Mouse (Mus musculus): ENCODE results near the gene Slc29a4.

Slc29a4 gene

GRCm38 (mm10) chr5:142696258-142696657 lies 3.9 kb downstream of the Slc29a4 start:
- DNase-seq (ENCODE audit: low read depth, low spot score): no peak

GRCm38 (mm10) chr5:142696865-142697264 lies 4.6 kb downstream of the Slc29a4 start:
- no peak for DNase-seq (ENCODE audit: low read depth, low spot score)

- DNase-seq (ENCODE audit: low read depth, low spot score): peak; percentile 39
Measured at GRCm38 (mm10) chr5:142697742-142698141, 5.4 kb downstream of the Slc29a4 start.

DNA sequence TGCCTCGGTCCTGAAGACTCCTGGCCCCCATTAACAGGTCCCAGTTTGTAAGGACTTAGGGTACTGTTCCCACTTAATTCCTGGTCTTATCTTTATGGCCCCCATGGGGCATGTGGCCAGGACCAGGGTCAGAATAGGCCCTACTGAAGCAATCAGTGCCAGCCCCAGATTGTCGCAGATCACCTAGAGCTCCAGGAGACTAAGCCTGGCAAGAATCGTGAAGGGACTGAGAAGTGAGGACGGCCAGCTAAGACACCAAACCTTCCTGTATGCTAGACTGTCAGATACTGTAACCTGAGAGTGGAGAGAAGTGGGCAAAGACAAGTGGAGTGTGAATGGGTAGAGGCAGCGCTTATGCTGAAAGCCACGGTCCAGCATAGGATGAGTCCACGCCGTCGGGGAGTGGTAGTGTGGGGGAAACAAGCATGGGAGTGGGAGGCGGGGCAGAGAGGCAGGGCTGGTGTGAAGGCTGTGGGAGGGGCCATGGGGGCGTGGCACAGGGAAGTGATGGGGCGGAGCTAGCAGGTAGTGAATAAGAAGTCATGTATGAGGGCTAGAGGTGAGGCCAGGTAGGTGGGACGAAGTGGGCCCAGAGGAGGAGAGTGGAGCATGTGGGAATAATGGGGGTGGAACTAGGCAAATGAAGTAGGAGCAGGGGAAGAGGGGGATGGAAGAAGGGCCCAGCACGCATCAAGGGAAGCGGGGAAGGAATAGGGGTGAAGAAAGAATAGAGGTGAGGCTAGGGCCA lies 8.7 kb downstream of the Slc29a4 start:
- DNase-seq (ENCODE audit: low read depth, low spot score): no peak

DNA sequence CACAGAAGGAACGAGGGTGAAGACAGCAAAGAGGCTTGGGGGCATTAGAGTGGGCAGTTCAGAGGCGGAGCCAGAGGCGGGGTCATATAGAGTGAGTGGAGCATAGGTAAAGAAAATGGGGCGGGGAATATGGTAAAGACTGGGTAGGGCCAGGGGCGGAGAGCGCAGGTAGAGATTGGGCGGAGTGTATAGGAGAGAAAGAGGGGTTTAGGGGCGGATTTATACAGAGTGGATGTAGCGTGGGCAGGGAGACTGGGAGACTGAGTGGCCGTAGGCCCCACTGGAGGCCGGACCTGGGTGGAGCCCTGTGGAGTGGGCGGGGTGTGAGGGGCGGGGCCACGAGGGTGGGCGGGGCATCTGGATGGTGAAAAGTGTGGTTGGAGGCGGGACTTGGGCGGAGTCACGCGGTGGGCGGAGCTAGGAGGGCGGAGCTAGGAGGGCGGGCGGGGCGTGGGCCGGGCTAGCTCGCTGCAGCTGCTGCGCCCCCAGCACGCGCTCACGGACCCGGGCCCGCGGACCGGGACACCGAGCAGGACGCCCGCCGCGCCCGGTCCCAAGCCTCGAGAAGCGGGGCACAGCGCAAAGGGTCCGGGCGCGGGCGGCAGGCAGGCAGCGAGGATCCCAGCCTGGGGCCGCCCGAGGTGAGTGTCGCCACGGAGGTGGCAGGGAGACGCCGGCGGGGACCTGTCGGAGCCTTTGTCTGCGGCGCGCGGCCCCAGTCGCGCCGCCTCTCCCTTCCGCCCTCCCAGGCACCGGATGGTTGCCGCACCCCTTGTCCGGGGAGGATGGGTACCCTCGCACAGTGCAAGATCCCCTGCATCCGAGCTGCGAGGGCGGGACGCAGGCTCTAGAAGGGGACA lies 9.6 kb downstream of the Slc29a4 start:
- no peak for DNase-seq (ENCODE audit: low read depth, low spot score)

DNA sequence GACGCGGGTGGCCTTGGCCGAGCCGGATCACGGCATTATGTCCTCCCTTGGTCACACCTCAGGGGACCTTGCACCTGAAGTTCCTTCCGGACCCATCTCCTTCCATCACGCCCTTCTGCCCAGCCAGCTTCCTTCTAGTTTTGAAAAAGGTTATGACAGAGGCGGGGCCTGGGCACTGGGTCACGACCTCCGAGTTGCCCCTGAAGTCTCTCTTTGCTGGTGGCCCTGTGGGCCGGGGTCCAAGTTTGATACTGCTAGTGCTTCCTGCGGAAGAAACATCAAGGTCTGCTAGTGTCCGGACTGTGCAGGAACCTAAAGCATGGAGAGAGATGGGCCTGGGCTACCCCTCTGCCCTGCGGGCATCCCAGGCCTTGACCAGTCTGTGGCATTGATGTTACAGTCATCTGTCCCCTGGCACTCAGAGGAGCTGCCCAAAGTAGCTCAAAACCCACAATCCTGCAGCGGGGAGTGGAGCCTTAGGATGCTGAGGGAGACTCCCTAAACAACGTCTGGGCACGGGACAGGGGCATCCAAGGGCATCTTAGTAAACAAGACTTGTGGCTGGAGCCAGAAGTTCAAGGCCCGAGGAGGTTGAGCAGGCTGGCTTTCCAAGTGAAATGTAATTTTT lies 10.3 kb downstream of the Slc29a4 start:
- no peak for DNase-seq (ENCODE audit: low read depth, low spot score)

GRCm38 (mm10) chr5:142703569-142703968 lies 11.3 kb downstream of the Slc29a4 start:
- no peak for DNase-seq (ENCODE audit: low read depth, low spot score)

- no peak for DNase-seq (ENCODE audit: low read depth, low spot score)
Measured at GRCm38 (mm10) chr5:142707709-142708108, 15.4 kb downstream of the Slc29a4 start.

DNA sequence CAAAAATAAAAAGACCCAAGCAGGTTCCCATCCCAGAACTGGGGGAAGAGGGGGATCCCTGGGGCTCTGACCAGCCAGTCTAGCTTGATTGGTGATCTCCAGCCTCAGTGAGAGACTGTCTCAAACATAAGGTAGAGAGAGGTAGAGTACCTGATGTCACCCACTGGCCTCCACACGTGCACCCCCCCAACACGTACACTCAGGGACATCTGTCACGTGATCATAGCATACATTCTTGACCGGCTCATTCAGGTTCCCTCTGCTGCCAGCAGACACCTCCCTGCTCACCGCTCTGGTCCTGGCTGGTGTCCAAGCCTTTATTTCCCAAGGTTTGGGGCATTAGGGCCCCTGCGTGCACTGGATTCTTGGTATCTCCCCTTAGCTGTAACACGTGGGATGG lies 17.1 kb downstream of the Slc29a4 start:
- DNase-seq (ENCODE audit: low read depth, low spot score): no peak

DNA sequence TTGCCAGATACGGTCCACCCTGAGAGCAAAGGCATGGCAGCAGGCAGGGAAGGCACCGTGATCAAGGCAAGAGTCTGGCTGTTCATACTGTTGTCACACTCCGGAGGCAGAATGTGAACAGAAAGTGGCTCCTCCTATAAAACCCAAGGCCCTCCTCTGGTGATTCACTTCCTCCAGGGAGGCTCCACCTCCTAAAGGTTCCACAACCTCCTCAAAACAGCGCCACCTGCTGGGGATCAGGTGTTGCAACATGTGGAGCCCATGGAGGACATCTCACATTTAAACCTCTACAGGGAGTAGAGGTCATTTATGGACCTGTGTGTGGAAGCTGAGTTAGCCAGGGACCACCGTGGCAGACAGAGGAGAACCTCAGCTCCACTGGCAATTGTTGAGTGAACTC lies 20.1 kb downstream of the Slc29a4 start:
- DNase-seq (ENCODE audit: low read depth, low spot score): peak; percentile 50

- DNase-seq (ENCODE audit: low read depth, low spot score): peak; percentile 71
Measured at GRCm38 (mm10) chr5:142713966-142714365, 21.7 kb downstream of the Slc29a4 start.

DNA sequence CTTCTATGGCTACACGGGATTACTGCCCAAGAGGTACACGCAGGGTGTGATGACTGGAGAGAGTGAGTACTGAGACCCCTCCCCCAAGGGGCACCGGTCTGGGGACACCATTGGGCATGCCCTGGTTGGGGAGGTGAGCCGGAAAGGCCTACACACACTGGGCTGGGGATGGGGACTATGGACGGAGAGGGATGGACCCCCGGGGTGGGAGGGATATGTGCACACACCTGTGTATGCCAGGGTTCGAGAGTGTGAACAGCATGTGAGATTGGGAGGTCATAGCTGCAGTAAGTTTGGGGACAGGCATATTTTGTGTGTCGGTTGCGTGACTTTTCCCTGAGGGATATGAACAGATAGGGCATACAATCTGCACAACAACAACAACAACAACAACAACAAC lies 22.7 kb downstream of the Slc29a4 start:
- no peak for DNase-seq (ENCODE audit: low read depth, low spot score)

DNA sequence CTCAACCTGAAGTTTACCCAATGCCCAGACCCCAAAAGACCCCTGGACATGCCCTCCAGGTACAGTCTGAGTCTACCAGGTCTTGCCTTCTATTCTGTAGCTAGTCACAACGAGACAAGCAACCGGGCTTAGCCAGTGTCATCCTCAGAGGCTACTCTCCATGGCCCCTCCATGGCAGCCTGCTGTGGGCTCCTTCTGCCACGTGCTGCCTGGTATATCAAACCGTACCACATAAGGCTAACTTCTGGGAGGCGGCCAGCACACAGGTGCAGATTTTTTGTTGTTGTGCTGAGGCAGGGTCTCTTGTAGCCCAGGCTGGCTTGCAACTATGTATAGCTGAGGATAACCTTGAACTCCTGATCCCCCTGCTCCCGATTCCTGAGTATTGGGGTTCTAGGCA lies 23.7 kb downstream of the Slc29a4 start:
- DNase-seq (ENCODE audit: low read depth, low spot score): no peak

DNA sequence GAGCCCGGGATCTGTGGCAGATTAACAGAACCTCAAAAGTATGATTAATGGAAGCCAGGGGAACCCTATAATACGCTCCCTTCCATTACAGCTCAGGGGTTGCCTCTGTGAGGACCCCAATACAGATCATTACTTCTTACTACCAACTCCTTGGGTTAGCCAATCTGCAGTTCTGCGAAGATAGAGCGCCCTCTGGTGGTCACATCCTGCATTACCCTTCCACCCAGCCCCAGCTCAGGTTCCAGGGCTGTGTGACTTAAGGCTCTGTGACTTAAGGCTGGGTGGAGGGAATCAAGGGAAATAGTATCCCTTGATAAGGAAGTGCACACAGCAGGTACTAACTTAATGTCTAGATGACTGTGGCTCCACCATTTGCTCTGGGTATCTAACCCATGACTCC lies 25.7 kb downstream of the Slc29a4 start:
- peak; percentile 86 for DNase-seq (ENCODE audit: low read depth, low spot score)

DNA sequence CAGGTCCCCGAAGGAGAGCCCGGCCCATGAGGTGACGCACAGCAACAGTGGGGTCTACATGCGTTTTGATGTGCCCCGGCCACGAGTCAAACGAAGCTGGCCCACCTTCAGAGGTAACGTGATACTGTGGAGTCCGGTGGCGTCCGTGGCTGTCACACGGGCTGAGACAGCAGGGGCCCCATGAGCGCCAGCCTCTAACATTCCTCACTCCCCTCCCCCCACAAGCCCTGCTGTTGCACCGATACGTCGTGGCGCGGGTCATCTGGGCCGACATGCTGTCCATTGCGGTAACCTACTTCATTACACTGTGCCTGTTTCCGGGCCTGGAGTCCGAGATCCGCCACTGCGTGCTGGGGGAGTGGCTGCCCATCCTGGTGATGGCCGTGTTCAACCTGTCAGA lies 26.2 kb downstream of the Slc29a4 start:
- no peak for DNase-seq (ENCODE audit: low read depth, low spot score)

DNA sequence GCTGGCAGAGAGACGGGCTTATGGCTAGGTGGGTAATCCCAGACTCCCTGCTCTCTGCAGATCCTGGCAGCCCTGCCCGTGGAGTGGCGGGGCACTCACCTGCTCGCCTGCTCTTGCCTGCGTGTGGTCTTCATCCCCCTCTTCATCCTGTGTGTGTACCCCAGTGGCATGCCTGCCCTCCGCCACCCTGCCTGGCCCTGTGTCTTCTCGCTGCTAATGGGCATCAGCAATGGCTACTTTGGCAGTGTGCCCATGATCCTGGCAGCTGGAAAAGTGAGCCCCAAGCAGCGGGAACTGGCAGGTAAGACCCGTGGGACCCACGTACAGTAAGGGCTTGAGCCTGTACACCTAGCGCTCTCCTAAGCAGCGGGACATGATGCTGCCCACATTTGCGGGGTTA lies 27.6 kb downstream of the Slc29a4 start:
- DNase-seq (ENCODE audit: low read depth, low spot score): no peak

- DNase-seq (ENCODE audit: low read depth, low spot score): peak; percentile 89
Measured at GRCm38 (mm10) chr5:142723520-142724133, 31.3 kb downstream of the Slc29a4 start.

DNA sequence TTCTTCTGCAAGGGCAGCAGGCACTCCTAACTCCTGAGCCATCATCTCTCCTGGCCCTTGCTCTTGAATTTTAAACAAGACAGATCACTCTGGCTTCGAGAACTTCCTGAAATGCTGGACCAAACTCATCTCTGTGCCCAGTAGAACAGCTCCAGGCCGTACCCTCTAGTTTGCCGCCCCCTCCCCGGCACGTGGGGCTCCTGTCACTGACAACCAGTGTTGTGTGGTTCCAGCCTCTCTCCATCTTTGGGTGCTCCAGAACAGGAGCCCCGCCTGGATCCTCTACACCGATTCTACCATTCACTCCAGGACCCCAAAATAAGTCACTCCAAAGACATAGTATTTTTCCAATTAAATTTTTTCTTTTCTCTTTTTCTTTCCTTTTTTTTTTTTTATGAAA lies 32.0 kb downstream of the Slc29a4 start:
- no peak for DNase-seq (ENCODE audit: low read depth, low spot score)

- DNase-seq (ENCODE audit: low read depth, low spot score): no peak
Measured at GRCm38 (mm10) chr5:142726748-142727147, 34.4 kb downstream of the Slc29a4 start.

DNA sequence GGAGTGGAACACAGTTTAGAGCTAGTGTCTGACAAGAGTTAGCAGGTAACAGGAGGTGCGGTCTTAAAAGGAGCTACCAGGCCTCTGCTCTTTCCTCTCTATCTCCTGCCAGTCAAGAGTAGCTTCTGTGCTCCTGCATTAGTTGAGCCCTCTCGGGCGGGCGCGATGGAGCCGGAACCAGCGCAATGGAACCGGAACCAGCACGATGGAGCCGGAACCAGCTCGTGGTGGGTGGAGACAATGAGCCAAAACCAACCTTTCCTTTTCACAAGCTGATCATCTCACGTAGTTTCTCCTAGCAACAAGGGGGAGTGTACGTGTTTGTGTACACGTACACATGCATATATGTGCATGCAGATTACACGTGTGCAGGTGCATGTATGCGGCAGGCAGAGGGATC lies 36.0 kb downstream of the Slc29a4 start:
- no peak for DNase-seq (ENCODE audit: low read depth, low spot score)

DNA sequence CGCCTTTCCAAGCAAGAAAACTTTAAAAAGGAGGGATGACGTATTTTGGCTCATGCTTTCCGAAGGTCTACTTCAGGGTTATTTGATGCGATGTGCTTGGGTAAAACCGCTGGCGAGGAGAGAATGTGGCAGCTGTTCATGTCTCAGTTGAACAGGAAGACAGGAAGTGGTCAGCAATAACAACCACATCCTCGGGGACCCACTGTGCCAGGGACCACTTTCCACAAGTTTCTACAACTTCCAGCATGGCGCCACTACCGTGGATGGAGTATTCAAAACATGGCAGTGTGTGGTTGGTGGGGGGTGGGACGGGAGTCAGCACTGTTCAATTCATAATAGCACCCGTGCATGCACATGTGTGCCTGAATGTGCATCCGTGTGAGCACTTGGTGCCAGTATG lies 38.0 kb downstream of the Slc29a4 start:
- no peak for DNase-seq (ENCODE audit: low read depth, low spot score)

DNA sequence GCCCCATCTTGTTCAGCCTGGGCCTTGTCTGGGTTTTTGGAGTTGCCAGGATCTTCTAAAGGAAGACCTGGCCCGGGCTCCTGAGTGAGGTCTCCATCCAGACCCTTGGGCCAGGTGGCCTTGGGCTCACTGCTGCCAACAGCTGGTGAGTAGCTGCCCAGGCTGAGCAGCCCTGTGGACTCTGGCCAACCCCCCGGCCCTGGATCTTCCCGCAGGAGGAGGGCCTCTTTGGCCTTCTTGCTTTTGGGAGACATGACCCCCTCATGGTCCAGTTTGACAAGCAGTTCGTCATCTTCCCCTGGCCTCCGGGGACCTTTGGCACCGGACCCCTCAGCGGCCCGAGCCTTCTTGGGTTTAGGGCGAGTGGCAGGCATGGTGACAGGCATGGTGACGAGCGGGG lies 39.6 kb downstream of the Slc29a4 start:
- no peak for DNase-seq (ENCODE audit: low read depth, low spot score)
